Mouse (Mus musculus): ENCODE data around the gene Stap2. TPM values are rescaled to one million over a fixed set of nuclear protein-coding genes. Genes with fewer than 3 reads are reported as not detected.
A peak's percentile ranks its signal among the peaks of the same experiment; 100 is the strongest.

Stap2 gene
- 1 to 10 TPM; 4.4 TPM for total RNA-seq (2021)

GRCm38 (mm10) chr17:56005415-56006061 lies at the start of gene Stap2, which contains the start of gene Mpnd:
Gene Stap2, minus strand, starts transcription at chr17:56005584.
Gene Mpnd, plus strand, starts transcription at chr17:56005711.
- intact Hi-C loops (cut with DNase I): no loop called here

GRCm38 (mm10) chr17:56054938-56055337 lies 49.6 kb upstream of the Stap2 start:
- no peak for DNase-seq (ENCODE audit: extremely low spot score in 1 of 2, low spot score in 2 of 2)
- intact Hi-C loops (cut with DNase I): no loop called here

More at GRCm38 (mm10) chr17:56005415-56006061, at the start of gene Stap2, which contains the start of gene Mpnd:
- peak in 1 of 2 experiments; percentile 81 for DNase-seq (ENCODE audit: extremely low spot score in 1 of 2, low spot score in 2 of 2)

- no peak for DNase-seq (ENCODE audit: extremely low spot score in 1 of 2, low spot score in 2 of 2)
- intact Hi-C loops (cut with DNase I): no loop called here
These were observed 46.0 kb upstream of the Stap2 start for GRCm38 (mm10) chr17:56051369-56051768.

GRCm38 (mm10) chr17:56040857-56041163 lies 35.4 kb upstream of the Stap2 start:
- intact Hi-C loops (cut with DNase I): no loop called here
- no peak for DNase-seq (ENCODE audit: extremely low spot score in 1 of 2, low spot score in 2 of 2)

GRCm38 (mm10) chr17:56040030-56040856 lies 34.9 kb upstream of the Stap2 start, which contains the start of gene Chaf1a:
Gene Chaf1a, plus strand, starts transcription at chr17:56040439.
- peak; percentile 98 for DNase-seq (ENCODE audit: extremely low spot score in 1 of 2, low spot score in 2 of 2)
- intact Hi-C loops (cut with DNase I): no loop called here

GRCm38 (mm10) chr17:56039345-56039744 lies 34.0 kb upstream of the Stap2 start:
- intact Hi-C loops (cut with DNase I): no loop called here

GRCm38 (mm10) chr17:56038583-56039261 lies 33.3 kb upstream of the Stap2 start:
- DNase-seq (ENCODE audit: extremely low spot score in 1 of 2, low spot score in 2 of 2): no peak
- intact Hi-C loops (cut with DNase I): no loop called here

More at GRCm38 (mm10) chr17:56039345-56039744, 34.0 kb upstream of the Stap2 start:
- DNase-seq (ENCODE audit: extremely low spot score in 1 of 2, low spot score in 2 of 2): no peak

GRCm38 (mm10) chr17:56036901-56037287 lies 31.5 kb upstream of the Stap2 start:
- DNase-seq (ENCODE audit: extremely low spot score in 1 of 2, low spot score in 2 of 2): no peak
- intact Hi-C loops (cut with DNase I): no loop called here

- peak; percentile 98 to 99 for DNase-seq (ENCODE audit: extremely low spot score in 1 of 2, low spot score in 2 of 2)
- intact Hi-C loops (cut with DNase I): no loop called here
These were observed 31.0 kb upstream of the Stap2 start, which contains the start of gene Sh3gl1 for GRCm38 (mm10) chr17:56036176-56036900. Gene Sh3gl1, minus strand, starts transcription at chr17:56036635.

GRCm38 (mm10) chr17:56035216-56035615 lies 29.8 kb upstream of the Stap2 start:
- intact Hi-C loops (cut with DNase I): no loop called here
- DNase-seq (ENCODE audit: extremely low spot score in 1 of 2, low spot score in 2 of 2): no peak

GRCm38 (mm10) chr17:56034726-56035100 lies 29.3 kb upstream of the Stap2 start:
- DNase-seq (ENCODE audit: extremely low spot score in 1 of 2, low spot score in 2 of 2): no peak
- intact Hi-C loops (cut with DNase I): no loop called here

- DNase-seq (ENCODE audit: extremely low spot score in 1 of 2, low spot score in 2 of 2): no peak
- intact Hi-C loops (cut with DNase I): no loop called here
These were observed 28.8 kb upstream of the Stap2 start for GRCm38 (mm10) chr17:56034040-56034725.

GRCm38 (mm10) chr17:56032831-56033230 lies 27.4 kb upstream of the Stap2 start:
- DNase-seq (ENCODE audit: extremely low spot score in 1 of 2, low spot score in 2 of 2): no peak
- intact Hi-C loops (cut with DNase I): no loop called here

- no peak for DNase-seq (ENCODE audit: extremely low spot score in 1 of 2, low spot score in 2 of 2)
- intact Hi-C loops (cut with DNase I): no loop called here
These were observed 26.8 kb upstream of the Stap2 start for GRCm38 (mm10) chr17:56032127-56032733.

GRCm38 (mm10) chr17:56031431-56031830 lies 26.0 kb upstream of the Stap2 start:
- DNase-seq (ENCODE audit: extremely low spot score in 1 of 2, low spot score in 2 of 2): no peak
- intact Hi-C loops (cut with DNase I): no loop called here

- peak in 1 of 2 experiments; percentile 65 for DNase-seq (ENCODE audit: extremely low spot score in 1 of 2, low spot score in 2 of 2)
- intact Hi-C loops (cut with DNase I): no loop called here
These were observed 25.5 kb upstream of the Stap2 start for GRCm38 (mm10) chr17:56030919-56031318.

- intact Hi-C loops (cut with DNase I): no loop called here
- DNase-seq (ENCODE audit: extremely low spot score in 1 of 2, low spot score in 2 of 2): no peak
These were observed 25.0 kb upstream of the Stap2 start for GRCm38 (mm10) chr17:56030238-56030870.
